Mouse (Mus musculus): Measurements from ENCODE around the gene Ptprq. TPM values are rescaled to one million over a fixed set of nuclear protein-coding genes. Genes with fewer than 3 reads are reported as not detected.

Ptprq gene
- under 1 TPM; 0.12 to 0.15 TPM for total RNA-seq (2021)

DNA sequence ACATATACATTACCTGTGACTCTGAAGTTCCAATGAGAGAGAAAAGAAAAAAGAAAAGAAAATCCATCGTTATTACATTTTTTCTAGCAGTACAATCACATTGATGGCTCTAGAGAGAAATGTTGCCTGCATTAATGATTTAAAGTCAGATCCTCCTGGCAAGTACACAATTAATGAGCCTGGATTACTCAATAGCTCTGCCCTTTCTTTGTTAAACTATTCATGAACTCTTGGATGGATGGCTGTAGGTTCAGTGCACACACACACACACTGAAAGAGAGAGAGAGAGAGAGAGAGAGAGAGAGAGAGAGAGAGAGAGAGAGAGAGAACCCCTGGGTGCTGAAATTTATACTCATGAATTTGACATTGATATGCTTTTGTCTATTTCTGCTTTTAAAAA lies at the start of gene Ptprq:
Ptprq (minus strand) TSS at position 246 of the 400 bp plus-strand sequence.
- no peak for DNase-seq

DNA sequence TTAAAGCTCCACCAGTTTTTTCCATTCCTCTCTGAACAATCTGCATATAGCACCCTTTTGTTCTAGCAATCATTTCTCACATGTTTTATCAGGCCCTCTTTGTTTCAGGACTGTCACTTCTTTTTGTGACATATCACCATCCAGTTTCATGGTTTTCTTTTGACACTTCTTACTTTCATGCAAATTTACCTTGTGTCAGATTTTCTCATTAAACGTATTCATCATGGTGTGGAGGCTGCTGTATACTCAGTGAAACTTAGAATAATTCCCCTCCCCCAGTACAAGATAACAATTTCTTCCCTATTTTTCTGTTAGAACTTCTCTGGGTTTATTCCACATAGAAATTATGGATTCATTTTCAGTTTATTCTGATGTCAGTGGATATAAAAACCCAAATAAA lies 39.8 kb upstream of the Ptprq start:
- DNase-seq: no peak

DNA sequence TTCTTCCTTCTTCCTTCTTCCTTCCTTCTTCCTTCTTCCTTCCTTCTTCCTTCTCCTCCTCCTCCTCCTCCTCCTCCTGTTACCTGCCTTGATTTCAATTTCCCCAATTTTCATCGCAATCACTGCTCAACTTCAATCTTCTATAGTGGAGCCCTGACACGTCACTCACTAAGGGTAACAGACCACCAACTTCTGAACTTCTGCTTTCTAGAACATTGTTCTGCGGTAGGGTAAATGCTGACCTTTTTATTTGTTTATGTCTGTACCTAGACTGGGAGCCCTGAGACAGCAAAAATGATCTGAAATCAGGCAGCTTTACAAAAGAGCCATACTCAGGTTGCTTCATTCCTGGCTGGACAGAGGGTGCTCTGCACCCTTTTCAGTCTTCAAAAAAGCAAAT lies 33.6 kb upstream of the Ptprq start:
- no peak for DNase-seq

DNA sequence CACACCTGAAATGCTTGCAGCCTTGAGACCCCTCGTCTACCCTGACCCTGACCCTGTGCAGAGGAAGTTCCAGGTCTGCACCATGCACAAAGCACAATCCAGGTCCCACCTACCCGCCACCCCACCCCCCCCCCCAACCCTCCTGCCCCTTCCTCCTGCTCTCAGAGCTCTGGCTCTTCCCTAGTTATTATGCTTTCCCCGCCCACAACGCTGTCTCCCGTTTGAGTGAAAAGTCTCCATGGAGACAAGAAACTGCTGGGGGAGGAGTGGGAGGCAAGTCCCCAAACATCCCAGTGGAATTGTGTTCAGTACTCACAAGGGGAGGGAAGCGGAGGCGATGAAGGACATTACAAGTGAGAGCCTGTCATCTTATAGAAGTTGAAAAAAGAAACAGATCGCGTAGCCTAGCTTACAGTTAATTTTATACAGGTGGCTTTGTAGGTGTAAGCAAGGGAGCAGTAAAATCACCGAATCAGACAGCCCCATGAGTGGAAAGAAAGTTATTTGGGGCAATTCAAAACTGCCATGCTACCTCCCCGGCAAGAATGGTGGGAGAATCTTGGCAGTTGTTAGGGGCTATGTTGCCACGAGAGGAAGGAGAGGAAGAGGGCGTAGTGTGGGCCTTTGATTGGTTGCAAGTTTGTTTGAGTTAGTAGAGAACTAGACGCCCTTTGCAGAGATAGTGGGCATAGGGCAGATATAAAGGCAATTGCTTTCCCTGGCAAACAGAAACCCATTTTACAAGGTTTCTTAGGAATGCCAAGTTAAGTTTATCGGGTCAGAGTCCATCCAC lies 32.7 kb upstream of the Ptprq start:
- peak; percentile 51 to 57 for DNase-seq

DNA sequence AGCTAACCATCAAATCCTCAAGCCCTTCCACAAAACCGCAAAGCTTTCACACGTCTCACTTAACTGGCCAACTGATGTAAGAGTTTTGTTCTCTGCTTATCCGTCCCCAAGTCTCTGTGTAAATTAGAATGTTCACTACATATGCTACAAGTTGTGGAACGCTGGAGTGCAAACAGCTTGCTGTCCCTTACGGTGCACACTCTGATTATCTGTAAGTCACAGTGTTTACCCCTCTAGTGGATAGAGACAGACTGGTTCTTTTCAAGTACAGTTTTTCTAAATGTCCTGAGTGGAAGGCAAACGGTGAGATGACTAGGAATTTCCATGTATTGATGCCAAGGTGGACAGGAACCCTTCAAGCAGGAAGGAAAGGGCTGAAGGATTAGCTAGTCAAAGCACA lies 32.1 kb upstream of the Ptprq start:
- DNase-seq: peak in 1 of 2 experiments; percentile 4

DNA sequence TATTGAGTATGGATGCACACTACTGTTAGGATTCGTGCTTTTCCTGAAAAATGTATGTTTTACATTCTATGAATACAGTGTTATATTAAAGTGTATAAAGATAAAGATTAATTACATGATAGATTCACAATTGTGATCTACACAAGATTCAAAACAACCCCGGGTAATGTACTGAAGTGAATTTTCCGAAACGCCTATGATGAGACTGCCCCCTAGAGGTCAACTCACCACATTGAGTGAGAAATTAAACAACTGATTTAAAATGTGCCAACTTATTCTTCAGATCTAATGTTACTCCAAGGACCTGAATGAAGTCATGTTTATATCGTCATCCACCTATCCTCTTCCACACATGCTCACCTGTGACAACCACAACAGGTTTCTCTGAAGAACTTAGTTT lies 27.7 kb upstream of the Ptprq start:
- DNase-seq: peak in 1 of 2 experiments; percentile 20

DNA sequence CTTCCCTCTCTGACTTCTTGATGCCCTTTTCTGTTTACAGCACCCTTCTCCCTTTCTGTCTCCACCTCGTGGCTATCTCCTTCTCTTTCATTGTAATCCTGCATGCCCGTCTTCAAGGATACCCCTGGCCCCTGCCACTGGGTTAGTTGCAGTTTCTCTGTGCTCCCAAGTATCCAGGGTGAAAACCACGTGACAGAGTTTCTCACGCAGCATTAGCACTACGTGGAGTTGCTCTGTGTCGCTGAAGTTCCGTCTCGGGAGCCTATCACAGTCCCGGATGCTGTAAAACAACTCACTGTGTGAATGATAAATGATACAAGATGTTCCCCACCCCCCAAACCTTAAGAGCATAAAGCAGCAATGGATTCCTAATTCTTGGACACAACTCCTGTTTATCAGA lies 26.9 kb upstream of the Ptprq start:
- no peak for DNase-seq

DNA sequence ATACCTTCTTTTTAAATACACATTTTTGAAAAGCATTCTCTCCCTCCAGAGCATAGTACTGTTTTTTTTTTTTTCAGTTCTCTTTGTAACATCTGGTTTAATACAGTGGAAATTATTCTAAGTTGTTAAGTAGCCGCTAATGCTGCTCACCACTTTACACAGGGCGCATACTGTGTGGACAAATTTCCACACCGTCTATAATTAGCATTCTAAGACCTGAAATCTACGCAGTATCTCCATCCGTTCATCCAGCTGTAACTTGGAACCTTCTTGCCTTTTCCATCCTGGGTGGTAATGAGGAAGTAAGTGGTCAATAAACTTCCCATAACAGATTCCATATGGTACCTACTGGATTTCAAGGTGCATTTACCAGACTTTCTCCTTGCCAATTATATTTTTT lies 20.0 kb upstream of the Ptprq start:
- DNase-seq: no peak

DNA sequence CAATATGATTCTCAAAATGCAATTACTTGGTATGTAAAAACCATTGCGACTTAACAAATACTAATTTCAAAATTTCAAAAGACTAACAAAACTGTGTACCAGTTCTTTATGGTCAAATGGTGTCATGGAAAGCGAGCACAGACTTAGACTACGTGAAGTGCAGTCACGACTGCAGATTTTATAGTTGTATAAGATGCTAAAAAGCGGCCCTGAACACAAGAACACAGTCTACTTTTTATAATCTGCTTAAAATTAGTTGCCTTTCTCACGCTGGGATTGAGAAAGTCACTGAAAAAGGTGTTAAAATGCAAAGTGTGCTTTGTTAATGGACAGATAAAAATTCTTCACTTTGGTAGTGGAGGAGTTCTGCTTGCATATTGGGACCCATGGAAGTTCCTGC lies 17.9 kb upstream of the Ptprq start:
- DNase-seq: no peak

DNA sequence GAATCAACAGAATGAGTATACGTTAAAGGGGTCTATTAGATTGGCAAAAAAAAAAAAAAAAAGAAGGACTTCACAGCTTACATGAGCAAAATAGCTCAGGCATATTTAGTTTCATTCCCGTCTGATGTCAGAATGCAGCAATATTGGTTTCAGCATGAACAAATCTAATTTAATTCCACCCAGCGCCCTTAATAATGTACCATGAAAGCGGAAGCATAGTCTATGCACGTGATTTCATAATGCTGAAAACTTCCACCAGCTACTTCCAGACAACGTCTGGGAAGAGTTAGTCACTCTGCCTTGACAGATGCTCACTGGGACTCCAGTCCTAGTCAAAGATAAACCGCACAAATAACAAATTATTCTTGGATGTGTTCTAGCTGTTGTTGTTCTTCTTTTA lies 15.6 kb upstream of the Ptprq start:
- no peak for DNase-seq

DNA sequence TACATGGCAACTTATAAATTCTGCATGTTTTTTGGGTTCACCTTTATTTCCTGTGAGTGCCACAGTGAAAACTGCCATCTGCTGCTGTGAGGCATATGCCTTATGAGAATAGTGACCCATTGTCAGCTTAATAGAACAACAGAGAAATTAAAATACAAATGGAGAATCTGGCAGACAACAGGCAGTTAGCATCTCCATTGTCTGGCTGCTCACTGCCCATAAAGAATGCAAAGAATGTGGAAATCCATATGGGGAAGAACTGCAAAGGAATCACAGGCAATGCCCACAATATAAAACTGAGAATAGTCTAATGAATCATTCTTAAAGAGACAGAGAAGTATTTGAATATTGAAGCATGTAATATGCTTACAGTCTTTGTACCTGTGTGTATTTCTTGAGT lies 14.5 kb upstream of the Ptprq start:
- no peak for DNase-seq

DNA sequence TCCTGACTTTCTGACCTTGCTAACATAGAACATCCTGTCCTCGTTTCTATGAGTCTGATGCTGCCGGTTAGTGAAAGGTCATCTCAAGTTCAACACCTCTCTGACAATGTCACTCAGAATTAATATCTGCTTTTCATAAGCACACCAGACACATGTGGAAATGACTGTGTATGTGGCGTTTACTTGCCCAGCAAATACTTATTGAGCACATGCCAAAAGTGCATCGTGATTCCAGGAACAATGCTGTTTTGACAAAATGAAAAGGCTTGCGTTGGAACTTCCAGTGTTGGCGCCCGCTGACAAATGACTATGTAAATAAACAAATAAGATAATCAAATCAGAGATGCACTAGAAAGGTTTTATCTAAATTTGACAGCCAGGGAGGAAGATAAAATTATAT lies 5.8 kb upstream of the Ptprq start:
- DNase-seq: no peak

DNA sequence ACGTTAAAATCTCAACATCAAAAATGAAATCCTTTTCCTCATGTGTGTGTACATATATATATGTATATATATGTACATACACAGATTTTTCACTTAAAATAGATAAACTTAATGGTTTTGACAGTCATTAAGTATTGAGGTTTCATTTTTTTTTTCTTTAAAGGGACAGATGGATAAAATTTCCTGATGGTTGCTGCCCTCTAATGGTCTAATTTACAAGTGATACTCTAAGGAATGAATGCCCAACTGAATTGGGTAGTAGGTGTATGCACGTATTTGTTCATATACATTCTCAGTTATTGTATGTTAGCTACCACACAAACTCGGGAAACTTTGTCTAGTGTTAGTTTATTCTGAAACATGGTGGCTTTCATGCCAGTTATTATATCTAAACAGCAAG lies 15.4 kb downstream of the Ptprq start:
- no peak for DNase-seq

DNA sequence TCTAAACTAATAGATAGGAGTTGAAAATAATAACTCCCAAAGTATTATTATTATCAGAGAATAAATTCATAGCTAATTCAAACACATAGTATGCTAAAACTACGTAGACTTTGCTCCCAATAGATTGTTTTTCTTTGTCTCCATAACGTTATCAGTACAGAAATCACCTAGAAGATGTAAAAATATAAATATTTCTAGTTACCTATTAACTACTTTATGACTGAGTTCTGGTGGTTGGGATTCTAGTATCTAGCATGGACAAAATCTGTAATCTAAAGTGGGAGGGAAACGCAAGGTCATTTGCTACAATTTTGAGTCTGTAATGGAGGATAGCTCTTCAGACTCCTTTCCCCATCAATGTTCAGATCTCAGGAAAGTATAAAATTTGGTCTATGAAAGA lies 18.9 kb downstream of the Ptprq start:
- no peak for DNase-seq

DNA sequence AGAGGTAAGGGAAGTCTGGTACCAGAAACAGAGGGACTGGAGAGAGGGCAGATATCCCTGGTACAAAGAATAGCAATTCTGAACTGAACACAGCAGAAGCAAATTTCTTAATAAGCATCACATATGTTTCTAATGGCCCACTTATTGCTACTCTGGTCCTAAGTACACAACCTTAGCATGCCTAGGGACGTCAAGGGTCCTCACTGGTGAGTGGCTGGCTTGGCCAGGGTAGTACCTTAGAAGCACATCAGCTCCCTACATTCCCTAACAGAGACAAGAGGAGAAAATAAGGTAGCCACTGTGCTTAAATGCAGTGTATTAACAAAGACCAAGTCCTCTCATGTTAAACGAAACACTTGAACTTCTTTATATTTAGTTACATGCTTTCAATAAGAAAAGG lies 21.1 kb downstream of the Ptprq start:
- no peak for DNase-seq

DNA sequence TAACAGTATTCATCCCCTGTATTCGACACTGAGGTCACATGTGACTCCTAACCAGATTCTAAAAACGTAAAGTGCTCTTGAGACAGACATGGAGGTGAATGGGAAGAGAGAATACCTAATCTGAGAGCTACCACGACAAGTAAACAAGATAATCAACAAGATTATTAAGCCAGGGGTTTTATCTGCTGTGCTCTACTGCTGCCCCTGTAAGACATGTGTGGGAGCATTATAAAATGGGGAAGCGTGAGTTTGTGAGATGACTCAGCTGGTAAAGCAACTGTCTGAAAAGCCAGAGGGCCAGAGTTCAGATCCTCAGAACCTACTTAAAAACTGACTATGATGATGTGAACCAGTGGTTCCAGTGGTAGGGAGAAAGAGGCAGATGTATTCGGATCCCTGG lies 22.7 kb downstream of the Ptprq start:
- no peak for DNase-seq

DNA sequence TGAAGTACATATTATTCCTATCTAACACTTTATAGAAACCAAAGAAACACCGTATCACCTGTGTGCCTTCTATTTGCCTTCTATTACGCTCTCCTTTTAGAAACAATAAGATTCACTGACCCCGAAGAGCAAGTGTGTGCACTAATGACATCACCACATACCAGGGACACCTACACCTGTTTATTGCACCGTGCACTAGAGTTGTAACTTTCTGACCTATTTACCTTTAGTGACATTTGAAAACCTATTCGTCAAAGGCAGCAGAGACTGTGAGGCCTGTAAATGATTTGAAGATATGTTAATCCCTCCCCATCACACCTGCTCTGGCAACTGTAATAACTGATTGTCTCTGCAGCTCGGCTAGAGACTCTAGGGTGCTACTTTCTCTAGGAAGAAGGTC lies 32.5 kb downstream of the Ptprq start:
- no peak for DNase-seq

DNA sequence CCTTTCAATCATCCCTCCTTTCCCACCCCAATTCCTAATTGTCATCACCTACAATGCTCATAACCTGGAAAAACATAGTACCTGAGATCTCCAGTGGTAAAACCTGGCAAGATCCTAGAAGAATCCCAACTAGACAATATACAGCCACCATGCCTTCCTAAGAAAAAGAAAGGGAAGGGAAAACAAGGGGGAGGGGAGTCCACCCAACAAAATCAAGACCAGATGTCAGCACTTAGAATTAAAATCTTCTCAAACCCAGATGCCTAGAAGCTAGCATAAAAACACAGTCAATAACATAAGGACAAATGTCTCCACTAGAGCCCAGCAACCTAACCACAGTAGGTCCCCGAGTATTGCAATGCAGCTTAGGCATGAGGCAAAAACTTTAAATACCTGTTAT lies 43.9 kb downstream of the Ptprq start:
- no peak for DNase-seq

DNA sequence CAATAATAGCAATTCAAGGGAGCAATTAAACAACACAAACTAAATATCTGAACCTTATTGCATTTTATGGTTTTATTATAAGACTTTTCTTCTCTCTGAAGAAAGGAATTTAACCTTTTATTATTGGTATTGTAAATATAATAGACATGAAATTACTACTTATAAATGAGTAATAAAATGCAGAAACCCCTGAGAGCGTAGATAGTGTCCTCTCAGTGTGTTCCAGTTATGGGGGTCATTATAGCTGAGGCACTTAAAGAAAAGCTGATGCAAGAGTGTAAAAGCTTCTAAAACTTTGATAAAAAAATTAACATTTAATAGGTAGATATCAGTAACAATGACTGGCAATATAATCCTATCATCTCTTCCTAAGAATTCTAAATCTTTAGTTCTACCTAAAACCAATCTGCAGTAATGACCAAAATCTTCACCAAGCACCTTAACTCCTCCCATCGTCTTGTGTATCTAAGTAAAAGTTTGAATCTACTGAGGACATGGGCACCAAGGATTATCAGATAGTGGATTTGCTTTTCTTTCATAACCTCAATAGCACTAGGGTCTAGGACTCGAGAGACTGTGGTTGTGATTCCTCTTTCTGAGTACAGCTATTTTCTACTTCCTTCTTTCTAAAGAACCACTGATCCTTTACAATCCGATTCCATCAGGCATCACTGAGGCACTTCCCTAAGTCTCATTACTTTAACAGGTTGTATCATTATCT lies 51.3 kb downstream of the Ptprq start:
- no peak for DNase-seq

DNA sequence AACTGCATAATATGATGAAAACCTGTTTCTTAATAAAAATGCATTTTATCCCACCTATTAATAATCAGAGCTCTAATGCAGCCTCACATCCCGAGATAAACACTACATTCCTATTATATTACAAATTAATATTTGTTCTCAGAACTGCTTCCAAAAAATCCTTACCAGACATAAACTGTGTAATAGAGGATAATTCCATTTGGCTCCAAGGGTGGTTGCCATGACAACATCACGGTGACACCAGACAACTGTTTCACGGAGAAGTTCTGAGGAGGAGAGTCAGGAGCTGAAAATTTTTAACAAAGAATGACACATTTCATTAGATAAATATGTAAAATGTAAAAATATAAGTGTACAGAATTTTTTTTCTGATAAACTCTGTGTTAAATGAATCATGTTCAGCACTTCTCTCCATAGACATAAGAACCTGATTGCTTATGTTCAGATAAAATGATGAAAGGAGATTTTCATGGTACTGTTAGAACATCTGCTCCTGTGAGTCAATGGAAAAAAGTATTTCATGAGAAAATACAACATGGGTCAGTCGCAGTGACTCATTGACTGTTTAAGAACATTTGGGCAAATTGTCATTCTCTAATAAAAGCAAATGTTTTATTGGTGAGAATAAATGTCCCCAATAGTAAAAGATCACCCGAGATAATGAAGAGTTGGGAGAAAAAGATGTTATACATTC lies 57.3 kb downstream of the Ptprq start:
- DNase-seq: peak; percentile 24 to 47

DNA sequence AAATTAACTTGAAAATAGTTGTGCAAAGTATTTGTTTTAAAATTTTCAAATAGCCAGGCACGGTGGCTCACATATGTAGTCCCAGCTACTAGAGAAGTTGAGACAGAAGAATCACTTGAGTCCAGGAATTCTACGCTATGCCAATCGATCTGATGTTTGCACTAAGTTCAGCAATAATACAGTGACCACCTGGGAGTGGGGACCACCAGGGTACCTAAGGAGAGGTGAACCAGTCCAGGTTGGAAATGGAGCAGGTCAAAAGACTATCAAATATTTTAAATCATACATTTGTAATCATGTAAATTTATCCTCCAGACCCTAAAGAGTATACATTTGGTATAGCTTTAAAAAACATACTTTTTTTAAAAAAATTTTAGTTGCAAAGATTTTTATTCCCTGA lies 57.9 kb downstream of the Ptprq start:
- DNase-seq: no peak

DNA sequence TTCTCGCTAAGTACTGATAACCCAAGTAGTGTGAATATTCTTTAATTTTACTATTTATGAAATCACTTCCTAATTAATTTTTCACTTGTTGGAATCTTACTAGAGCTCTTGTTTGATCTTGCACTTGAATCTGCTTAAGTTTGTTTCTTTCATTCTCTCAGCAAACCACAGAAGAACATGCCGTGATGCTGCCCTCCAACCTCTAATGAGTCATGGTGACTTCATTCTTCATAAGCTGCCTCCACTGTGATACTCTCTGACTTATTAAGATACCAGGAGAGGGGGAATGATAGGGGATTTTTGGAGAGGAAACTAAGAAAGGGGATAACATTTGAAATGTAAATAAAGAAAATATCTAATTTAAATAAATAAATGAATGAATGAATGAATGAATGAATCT lies 60.7 kb downstream of the Ptprq start:
- DNase-seq: no peak

DNA sequence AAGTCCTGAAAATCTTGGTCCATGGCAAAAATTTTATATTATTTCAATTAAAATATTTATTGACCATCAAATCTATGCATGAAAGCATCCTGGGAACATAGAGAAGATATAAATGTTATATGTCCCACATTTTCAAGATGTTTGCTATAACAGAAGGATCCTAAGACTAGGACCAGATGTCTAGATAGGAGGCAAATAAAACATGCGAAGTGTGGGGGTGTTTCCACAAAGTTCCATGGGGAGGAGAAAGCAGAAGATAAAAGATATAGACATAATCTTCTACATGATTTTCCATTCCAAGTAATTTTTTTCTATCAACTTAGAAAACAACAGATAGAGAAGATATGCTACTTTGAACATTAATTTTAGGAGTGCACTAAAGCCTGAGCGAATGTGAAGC lies 70.2 kb downstream of the Ptprq start:
- no peak for DNase-seq

DNA sequence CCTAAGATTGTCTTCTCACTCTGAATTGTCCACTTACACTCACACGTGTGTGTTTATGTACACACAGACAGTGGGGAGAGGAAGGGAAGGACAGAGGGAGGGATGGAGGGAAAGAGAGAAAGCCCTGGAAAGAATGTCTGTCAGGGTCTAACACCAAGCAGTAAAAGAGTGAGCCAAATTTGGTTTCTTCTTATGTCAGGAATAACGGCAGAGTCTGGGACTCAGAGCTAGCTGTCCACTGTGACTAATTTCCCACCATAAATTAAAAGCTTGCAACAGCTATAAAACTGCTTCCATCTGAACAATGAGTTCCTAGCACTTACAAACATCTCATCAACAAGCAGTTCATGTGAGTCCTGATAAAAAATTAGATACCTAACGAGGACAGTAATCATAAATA lies 91.7 kb downstream of the Ptprq start:
- DNase-seq: no peak
